Mouse (Mus musculus) left cerebral cortex, adult 9 months (tissue): Measurements from ENCODE around the gene Tsen15.
"Not testable (repeated sequence)": the region's sequence is repeated elsewhere in the genome, so short reads cannot be mapped to it uniquely, and the experiment has no call there.

Experiments
- DNase-seq, 2 experiments: peaks; one replicate each; pipeline ENCODE4 v3.0.0; 2022; ENCODE audit warnings: low spot score in 2 of 2

The Tsen15 gene

DNA sequence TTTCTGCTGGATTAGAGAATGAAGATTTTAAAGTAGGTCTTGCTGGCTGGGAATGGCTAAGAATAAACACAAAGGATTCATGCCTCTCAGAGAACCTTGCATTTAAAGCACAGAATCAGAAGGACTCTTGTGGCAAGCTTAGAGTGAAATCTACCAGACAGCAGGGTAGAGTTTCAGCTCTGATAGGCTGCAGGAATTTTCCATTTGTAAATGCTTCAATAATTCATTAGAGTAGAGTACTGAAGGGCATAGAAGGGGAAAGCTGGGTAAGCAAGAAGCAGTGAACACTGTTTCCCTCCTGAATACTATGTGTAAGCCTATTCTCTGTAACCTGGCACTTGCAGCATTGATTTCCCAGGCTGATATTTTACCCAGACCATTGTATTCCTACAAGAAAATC is 2.8 kb upstream of the Tsen15 start:
- DNase-seq, result no peak

DNA sequence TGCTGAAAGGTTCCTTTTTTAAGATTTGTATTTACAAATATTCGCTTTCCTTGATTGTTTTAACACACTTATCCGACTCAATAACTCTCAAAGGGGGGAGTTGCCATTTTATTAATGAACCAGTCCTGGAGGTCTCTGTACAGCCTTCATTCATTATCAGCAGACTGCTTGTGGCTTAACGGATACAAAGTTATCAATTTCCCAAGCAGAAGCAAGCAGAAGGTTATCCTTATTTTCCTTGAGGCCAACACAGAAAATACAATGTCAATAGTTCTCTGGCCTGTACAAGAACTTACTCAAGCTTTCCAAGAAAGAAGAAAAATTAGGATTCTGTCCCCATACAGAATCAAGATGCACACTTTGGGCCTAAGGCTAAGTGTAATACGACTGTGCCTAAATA is 795 bp downstream of the Tsen15 start:
- not testable (repeated sequence) for DNase-seq

DNA sequence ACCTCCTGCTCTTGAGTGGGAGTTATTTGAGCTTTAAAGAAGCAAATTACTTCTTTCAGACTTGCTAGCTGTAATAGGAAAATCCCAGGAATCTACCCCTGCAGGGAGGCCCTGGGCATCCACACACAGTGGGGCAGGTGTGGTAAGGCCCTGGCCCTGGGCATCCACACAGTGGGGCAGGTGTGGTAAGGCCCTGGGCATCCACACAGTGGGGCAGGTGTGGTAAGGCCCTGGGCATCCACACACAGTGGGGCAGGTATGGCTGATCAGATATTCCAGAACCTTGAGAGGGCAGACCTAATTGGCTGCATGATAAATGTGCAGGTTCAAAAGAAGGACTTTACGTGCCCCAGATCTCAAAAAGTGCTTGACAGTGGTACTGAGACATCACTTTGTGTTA is 1.9 kb downstream of the Tsen15 start:
- DNase-seq, result no peak

DNA sequence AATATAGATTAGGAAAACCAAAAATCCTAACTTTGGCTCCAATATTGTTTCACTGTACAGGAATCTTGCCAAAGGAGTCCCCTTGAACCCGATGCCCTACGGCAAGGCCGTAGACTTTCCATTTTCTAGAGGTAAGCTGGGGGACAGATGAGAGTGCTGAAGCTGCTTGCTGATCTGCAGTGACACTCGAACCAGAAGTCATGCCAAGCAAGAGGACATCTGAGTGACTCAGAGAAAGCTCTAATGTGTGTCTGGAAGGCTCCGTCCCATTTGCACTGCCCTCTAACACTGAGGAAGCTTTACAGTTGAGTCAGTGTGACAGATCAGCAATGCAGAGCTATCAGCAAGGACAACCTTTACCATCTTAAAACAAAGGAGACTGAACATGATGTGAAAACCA is 8.2 kb downstream of the Tsen15 start:
- no peak for DNase-seq

DNA sequence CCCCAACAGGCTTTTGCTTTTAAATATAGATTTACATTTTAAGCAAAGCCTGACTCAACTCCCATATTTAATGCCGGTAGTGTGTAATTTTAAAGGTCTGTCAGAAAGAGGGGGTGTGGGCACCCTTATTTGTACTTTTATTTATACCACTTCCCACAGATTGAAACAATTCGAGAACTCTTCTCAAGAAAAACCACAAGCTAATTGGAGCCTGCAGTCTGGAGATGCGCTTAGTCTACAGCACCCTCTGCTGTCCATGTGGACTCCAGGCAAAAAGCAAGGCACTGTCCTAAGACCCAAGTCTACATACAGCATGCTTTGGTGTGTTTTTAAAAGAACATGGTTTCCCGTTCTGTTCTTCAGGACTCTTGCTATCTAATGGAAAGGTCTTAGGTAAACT is 17.3 kb downstream of the Tsen15 start:
- peak; percentile 28 to 82 for DNase-seq

DNA sequence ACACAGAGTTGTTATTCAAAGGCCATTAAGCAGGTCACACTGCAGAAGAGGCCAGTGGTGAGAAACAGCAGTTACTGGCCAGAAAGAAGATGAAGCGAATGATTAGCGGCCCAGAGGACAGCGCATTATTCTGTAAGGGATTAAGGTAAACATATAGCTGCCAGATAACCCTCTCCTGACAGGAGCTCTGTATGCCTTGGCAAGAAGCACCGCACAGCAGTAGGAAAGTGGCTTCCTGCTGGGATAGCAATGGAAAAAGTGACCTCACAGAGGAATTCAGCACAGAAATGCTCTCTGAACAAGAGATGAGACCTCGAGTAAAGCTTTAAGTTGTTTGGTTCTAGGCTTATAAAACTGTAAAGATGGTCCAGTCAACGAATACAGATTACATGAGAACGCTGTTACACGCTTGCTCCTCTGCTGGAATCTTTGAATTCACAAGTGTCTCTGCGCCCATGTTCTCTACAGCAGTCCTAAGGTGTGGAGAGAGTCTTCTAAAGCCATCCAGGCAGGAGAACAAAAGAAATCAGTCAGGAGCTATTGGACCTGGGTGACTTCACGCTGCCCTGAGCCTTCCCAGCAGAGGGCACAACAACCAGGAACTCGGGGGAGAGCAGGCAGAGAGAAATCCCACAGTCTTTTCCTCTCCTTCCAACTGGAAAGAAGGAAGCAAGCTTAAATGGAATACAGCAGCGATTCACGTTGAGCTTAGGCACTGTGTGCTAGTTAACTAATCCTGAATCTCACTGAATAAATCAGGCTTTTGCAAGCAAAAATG is 18.0 kb downstream of the Tsen15 start:
- DNase-seq, result no peak

DNA sequence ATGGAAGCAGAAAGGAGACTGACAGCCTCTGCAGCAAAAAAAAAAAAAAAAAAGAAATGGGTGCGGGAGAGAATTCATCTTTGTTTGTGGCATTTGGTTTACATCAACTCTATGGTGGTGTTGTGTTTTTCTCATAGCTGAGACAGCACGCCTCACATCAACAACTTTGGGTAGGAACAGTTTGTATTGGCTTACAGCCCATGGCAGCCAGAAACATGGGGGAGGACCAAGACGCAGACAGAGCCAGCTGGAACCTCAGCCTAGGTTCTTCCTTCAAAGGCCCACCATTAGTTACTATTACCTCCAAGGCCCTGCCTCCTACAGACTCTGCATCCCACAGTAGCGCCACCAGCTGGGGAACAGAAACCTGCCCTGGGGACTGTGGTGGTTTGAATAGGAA is 29.8 kb downstream of the Tsen15 start:
- DNase-seq, result no peak

DNA sequence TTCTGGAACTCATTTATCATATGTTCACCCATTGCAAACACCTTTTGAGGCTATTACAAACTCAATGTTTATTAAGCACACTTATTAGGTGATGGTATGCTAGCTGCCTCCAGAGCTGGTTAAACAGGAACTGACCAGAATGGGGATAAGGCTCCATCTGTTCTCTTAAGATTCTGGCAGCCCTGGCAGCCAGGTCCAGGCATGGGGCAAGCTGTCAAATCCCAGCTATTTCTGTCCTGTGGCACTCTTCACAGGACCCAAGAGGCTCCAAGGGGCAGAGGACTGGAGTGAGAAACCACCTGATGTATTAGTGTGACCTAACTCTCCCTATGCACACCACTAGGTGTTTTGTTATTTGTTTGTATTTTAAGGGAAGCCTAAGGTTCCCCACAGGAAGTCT is 38.5 kb downstream of the Tsen15 start:
- DNase-seq, result no peak

DNA sequence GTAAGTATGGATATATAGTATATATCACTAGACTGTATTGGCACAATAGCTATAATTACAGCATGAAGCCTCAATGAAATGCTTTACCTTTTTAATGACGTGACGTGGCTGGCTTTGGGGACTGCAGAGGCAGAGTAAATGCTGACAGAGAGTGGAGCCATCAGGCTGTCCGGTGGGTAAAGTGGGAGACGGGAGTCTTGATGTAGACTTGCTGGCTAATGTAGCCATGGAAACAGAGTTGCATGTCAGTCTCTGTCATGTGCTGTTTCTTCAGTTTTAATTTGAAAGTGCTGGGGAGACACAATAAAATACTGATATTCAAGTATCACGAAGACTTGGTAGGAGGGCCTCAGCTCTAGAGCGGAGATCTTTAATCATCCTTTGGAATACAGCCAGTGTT is 62.5 kb downstream of the Tsen15 start:
- no peak for DNase-seq
